In genomic region chr1:90289732-90290215, GRCm38 (mm10) we compare ENCODE assay signal across 8 mouse cellular contexts.
DNase-seq lines count a peak whose midpoint lies in the region; ATAC-seq lines count a peak whose summit lies in the region.

No protein-coding gene starts in this region.

- peak; percentile 96 for DNase-seq in heart, adult 11 months
- no peak for DNase-seq in heart, postnatal 25 days (ENCODE audit: low spot score)
- no peak for DNase-seq in hindbrain, embryonic 14.5 days (ENCODE audit: low spot score)
- DNase-seq in midbrain, embryonic 14.5 days = peak; percentile 40
- DNase-seq in gastrocnemius, postnatal 36 days = no peak
- no peak for DNase-seq in layer of hippocampus, postnatal 14 days (ENCODE audit: low spot score in 2 of 2)
- DNase-seq in cerebellum, adult 11 months = no peak

- H3K9me3 ChIP-seq in hindbrain, embryonic 14.5 days (ENCODE audit: control insufficient read depth, low read length) = no peaks in the 10 kb centered on the region
- H3K9me3 ChIP-seq in midbrain, embryonic 14.5 days (ENCODE audit: control insufficient read depth, low read length) = no peaks in the 10 kb centered on the region

- H3K27me3 ChIP-seq in hindbrain, embryonic 14.5 days (ENCODE audit: control insufficient read depth, insufficient read depth, low read length) = no peaks in the 10 kb centered on the region
- H3K27me3 ChIP-seq in midbrain, embryonic 14.5 days (ENCODE audit: control insufficient read depth, insufficient read depth, low read length) = no peaks in the 10 kb centered on the region

- intact Hi-C loops in heart, postnatal 25 days (cut with DNase I) = loop anchor here (5.0 kb wide), 2 partner anchors 82 to 118 kb away; no protein-coding TSS in a partner anchor
- intact Hi-C loops in gastrocnemius, postnatal 36 days (cut with DNase I) = no loop called here

- H3K9ac ChIP-seq in hindbrain, embryonic 14.5 days = no peak overlapping the region
- no peak overlapping the region for H3K9ac ChIP-seq in midbrain, embryonic 14.5 days (replicated peaks; ENCODE audit: low read length)

- no peak overlapping the region for H3K4me3 ChIP-seq in hindbrain, embryonic 14.5 days (replicated peaks; ENCODE audit: low read length)
- H3K4me3 ChIP-seq in midbrain, embryonic 14.5 days (replicated peaks; ENCODE audit: low read depth, low read length) = no peak overlapping the region

- H3K36me3 ChIP-seq in hindbrain, embryonic 14.5 days (replicated peaks; ENCODE audit: control insufficient read depth, insufficient read depth) = no peaks in the 10 kb centered on the region
- no peaks in the 10 kb centered on the region for H3K36me3 ChIP-seq in midbrain, embryonic 14.5 days (ENCODE audit: control insufficient read depth, insufficient read depth, low read length)

- peaks cover 28% of the 10 kb centered on the region for H3K4me1 ChIP-seq in hindbrain, embryonic 14.5 days (replicated peaks; ENCODE audit: control insufficient read depth, insufficient read depth, low read length)
- H3K4me1 ChIP-seq in midbrain, embryonic 14.5 days (ENCODE audit: control insufficient read depth, insufficient read depth, low read length) = peaks cover 20% of the 10 kb centered on the region

- WGBS in hindbrain, embryonic 14.5 days = 19% methylated on average over 6 of the region's 6 CpGs
- 9% methylated on average over 6 of the region's 6 CpGs for WGBS in midbrain, embryonic 14.5 days

- peak; percentile 57 for ATAC-seq in erythroid progenitor cell, adult 5-6 weeks (replicated peaks; ENCODE audit: low FRiP score, poor library complexity, severe bottlenecking)
- peak; percentile 8; the same call in 1 of the 2 replicates for ATAC-seq in hindbrain, embryonic 14.5 days (ENCODE audit: low FRiP score)
- no peak for ATAC-seq in midbrain, embryonic 14.5 days (ENCODE audit: low FRiP score, low TSS enrichment)

- no peak overlapping the region for H3K4me2 ChIP-seq in hindbrain, embryonic 14.5 days (replicated peaks)
- H3K4me2 ChIP-seq in midbrain, embryonic 14.5 days (ENCODE audit: low read length) = no peak overlapping the region

- H3K27ac ChIP-seq in hindbrain, embryonic 14.5 days = no peak overlapping the region; the same call in 1 of the 2 replicates
- peak overlapping the region; percentile 16; the same call in 1 of the 2 replicates for H3K27ac ChIP-seq in midbrain, embryonic 14.5 days (replicated peaks; ENCODE audit: low read depth, low read length)

Comparison
In these comparisons a context has a peak if more than half of its experiments do, and no peak if none do; other contexts are left out.
1. DNase-seq: peak in heart, adult 11 months (single experiment) and midbrain, embryonic 14.5 days (single experiment); none in heart, postnatal 25 days (single experiment), hindbrain, embryonic 14.5 days (single experiment), gastrocnemius, postnatal 36 days (0 of 2), layer of hippocampus, postnatal 14 days (0 of 2) and cerebellum, adult 11 months (single experiment).